Mouse (Mus musculus): ENCODE measurements around the gene Gsn. TPM values are rescaled to one million over a fixed set of nuclear protein-coding genes. Genes with fewer than 3 reads are reported as not detected.

Gsn gene
- polyA plus RNA-seq, 1 experiment from 2014 or later = 187 TPM

- Histone ChIP-seq H3K4me1 (peaks cover 32% of the 10 kb centered on the region), H3K9ac (no peak overlapping the region), H3K27me3 (no peaks in the 10 kb centered on the region), H3K27ac (no peak overlapping the region), H3K4me2 (no peak overlapping the region), H3K9me3 (no peaks in the 10 kb centered on the region), H3K36me3 (no peaks in the 10 kb centered on the region), H3K4me3 (no peak overlapping the region)
- 44% methylated on average over 2 of the region's 2 CpGs for WGBS
- ATAC-seq (ENCODE audit: borderline replicate concordance, extremely low read depth, low FRiP score, low TSS enrichment) = no peak
Measured at GRCm38 (mm10) chr2:35331205-35331604, 75.0 kb downstream of the Gsn start.

- ATAC-seq (ENCODE audit: borderline replicate concordance, extremely low read depth, low FRiP score, low TSS enrichment) = no peak
- Histone ChIP-seq H3K36me3 (no peaks in the 10 kb centered on the region), H3K4me2 (no peak overlapping the region), H3K4me1 (peaks cover 35% of the 10 kb centered on the region), H3K4me3 (no peak overlapping the region), H3K27me3 (no peaks in the 10 kb centered on the region), H3K9ac (no peak overlapping the region), H3K9me3 (no peaks in the 10 kb centered on the region), H3K27ac (no peak overlapping the region)
Measured at GRCm38 (mm10) chr2:35333670-35334069, 77.5 kb downstream of the Gsn start.

DNA sequence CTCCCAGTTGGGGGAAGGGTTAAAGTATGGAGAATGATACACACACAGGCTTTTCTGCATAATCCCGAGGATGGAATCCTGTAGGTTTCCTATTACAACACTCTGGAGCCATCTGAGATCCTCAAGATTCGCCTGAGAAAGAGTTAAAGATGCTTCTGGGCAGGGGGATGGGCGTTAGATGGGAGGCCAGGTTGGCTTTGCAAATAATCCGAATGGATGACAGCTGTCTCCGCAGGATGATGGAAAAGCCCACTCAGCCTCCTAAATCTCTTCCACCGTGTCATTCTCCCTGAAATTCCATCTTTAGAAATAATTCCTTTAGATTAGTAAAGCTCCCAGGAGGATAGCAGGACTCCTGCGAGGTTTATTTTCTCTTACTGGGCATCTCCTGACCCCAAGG lies 79.4 kb downstream of the Gsn start:
- H3K4me3 ChIP-seq = peak overlapping the region; percentile 63
- H3K36me3 ChIP-seq = no peaks in the 10 kb centered on the region
- H3K9me3 ChIP-seq = no peaks in the 10 kb centered on the region
- peaks cover 39% of the 10 kb centered on the region for H3K4me1 ChIP-seq
- H3K9ac ChIP-seq = peak overlapping the region; percentile 68
- H3K27me3 ChIP-seq = no peaks in the 10 kb centered on the region
- ATAC-seq (ENCODE audit: borderline replicate concordance, extremely low read depth, low FRiP score, low TSS enrichment) = no peak
- peak overlapping the region; percentile 93 for H3K4me2 ChIP-seq
- H3K27ac ChIP-seq = no peak overlapping the region
- WGBS = 11% methylated on average over 7 of the region's 7 CpGs

DNA sequence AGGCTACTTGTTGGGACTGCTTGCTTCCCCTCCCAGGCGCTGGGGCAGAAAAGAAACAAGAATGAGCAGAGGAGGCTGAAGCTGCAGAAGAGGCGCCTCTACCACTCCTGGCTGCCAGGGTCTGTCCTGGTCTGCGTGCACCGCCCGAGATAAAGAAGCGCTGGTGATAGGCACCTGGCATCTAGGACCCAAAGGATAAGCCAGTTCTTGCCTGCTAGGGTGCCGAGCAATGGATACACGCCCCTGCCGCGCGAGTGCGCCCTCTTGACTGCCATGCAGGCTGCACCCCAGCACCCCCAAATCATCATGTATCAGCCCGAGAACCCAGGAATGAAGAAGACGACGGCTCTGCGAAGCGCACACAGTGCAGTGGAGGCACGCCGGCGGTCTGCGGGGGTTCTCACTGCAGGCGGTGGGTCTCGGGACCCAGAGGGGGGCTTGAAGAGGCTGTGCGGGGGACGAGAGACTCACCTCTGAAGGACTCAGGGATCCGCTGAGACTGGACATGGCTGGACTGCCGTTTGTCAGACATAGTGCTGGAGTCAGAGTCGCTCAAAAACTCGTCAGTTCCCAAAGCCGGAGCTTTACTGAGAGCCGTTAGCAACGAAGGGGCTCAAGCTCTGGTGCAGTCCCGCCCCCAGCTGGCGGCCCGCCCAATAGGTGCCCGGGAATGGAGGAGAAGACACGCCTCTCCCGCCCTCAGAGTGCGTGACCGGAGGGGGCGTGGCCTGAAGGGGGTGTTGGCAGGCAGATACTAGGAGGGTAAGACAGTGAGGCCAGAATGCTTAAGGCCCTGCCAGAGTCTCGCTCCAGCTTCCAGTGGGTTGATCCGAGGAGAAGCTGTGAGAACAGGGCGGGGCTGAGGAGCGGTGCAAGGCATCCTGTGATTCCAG lies 80.5 kb downstream of the Gsn start, which contains the start of gene Stom:
TSS of gene Stom (minus strand) at position 589 of the 893 bp plus-strand sequence.
- H3K4me1 ChIP-seq = peaks cover 39% of the 10 kb centered on the region
- ATAC-seq (ENCODE audit: borderline replicate concordance, extremely low read depth, low FRiP score, low TSS enrichment) = peak; percentile 99
- no peaks in the 10 kb centered on the region for H3K27me3 ChIP-seq
- H3K9me3 ChIP-seq = no peaks in the 10 kb centered on the region
- no peaks in the 10 kb centered on the region for H3K36me3 ChIP-seq
- H3K4me3 ChIP-seq = peak within 1 kb of the TSS; percentile 63
- peak within 1 kb of the TSS; percentile 90 for H3K27ac ChIP-seq
- H3K4me2 ChIP-seq = peak within 1 kb of the TSS; percentile 93
- peak within 1 kb of the TSS; percentile 68 for H3K9ac ChIP-seq
- WGBS = under 1% methylated on average over 45 of the region's 45 CpGs

DNA sequence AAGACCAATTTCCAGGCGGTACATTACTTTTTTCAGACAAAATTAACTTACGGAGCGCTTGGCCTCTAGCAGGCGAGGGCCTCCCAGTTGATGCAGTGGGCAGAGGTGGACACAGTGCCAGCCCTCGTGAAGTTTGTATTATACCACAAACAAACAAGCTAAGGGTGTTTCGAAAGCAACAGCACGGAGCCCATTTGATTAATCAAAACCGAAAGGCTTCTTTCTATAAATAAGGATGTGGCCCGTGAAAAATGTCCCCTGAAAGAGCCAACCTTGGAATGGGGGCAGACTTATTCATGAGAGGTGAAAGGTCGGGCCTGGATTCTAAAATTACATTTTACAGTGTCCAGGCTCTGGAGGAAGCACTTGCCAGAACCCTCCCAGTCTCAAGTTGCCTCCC lies 81.2 kb downstream of the Gsn start:
- Histone ChIP-seq H3K4me1 (peaks cover 33% of the 10 kb centered on the region), H3K4me2 (peak overlapping the region; percentile 93), H3K9ac (no peak overlapping the region), H3K36me3 (no peaks in the 10 kb centered on the region), H3K27me3 (no peaks in the 10 kb centered on the region), H3K4me3 (peak overlapping the region; percentile 63), H3K27ac (peak overlapping the region; percentile 90), H3K9me3 (no peaks in the 10 kb centered on the region)
- no peak for ATAC-seq (ENCODE audit: borderline replicate concordance, extremely low read depth, low FRiP score, low TSS enrichment)
- 38% methylated on average over 10 of the region's 10 CpGs for WGBS

DNA sequence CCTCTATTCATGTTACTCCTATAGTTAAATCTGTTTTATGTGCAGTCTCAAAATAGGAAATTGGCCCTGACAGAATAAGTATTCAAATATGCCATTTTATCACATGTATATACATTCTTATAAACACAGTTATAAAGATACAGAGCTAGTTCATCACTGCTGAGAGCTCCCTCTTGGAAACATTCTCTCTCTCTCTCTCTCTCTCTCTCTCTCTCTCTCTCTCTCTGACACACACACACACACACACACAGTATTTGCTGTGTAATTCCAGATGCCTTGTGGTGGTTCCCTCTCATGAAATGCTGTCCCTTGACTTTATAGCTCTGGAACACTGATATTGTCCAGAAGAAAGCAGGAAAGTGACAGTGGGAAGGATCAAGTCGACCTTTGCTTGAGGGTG lies 81.9 kb downstream of the Gsn start:
- no peak overlapping the region for H3K9ac ChIP-seq
- no peaks in the 10 kb centered on the region for H3K9me3 ChIP-seq
- WGBS = 79% methylated on average over 1 of the region's 1 CpGs
- no peak for ATAC-seq (ENCODE audit: borderline replicate concordance, extremely low read depth, low FRiP score, low TSS enrichment)
- H3K36me3 ChIP-seq = no peaks in the 10 kb centered on the region
- no peak overlapping the region for H3K4me3 ChIP-seq
- no peaks in the 10 kb centered on the region for H3K27me3 ChIP-seq
- no peak overlapping the region for H3K4me2 ChIP-seq
- H3K4me1 ChIP-seq = peaks cover 29% of the 10 kb centered on the region
- 0 out of 2 replicates have a peak overlapping the region, but pooled peaks have one; percentile 0 for H3K27ac ChIP-seq

- no peaks in the 10 kb centered on the region for H3K9me3 ChIP-seq
- no peak for ATAC-seq (ENCODE audit: borderline replicate concordance, extremely low read depth, low FRiP score, low TSS enrichment)
- H3K36me3 ChIP-seq = no peaks in the 10 kb centered on the region
- WGBS = 53% methylated on average over 6 of the region's 6 CpGs
- no peak overlapping the region for H3K4me2 ChIP-seq
- H3K27me3 ChIP-seq = no peaks in the 10 kb centered on the region
- no peak overlapping the region for H3K4me3 ChIP-seq
- H3K9ac ChIP-seq = no peak overlapping the region
- peaks cover 29% of the 10 kb centered on the region for H3K4me1 ChIP-seq
- 0 out of 2 replicates have a peak overlapping the region, but pooled peaks have one; percentile 0 for H3K27ac ChIP-seq
Measured at GRCm38 (mm10) chr2:35338707-35339106, 82.5 kb downstream of the Gsn start.

DNA sequence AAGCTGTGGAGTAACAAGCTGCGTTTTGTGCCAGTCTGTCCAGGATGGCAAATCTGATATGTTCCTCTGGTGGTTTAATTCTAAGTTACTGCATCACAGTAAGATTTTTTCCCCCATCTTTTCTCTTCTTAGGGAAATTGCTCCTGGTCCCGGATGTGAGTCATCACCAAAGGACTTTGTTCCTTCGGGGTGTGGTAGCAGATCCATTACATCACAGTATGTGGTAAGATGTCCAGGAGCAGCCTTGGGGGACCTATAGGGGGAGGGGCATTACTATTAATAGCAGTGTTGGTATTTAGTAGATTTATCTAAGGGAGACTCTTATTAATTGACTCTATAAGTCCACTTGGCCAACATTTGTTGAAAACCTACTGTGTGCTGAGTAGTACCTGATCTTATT lies 86.4 kb downstream of the Gsn start:
- Histone ChIP-seq H3K36me3 (no peaks in the 10 kb centered on the region), H3K4me3 (no peak overlapping the region), H3K4me2 (no peak overlapping the region), H3K27ac (no peak overlapping the region), H3K27me3 (no peaks in the 10 kb centered on the region), H3K9ac (no peak overlapping the region), H3K9me3 (no peaks in the 10 kb centered on the region), H3K4me1 (peaks cover 11% of the 10 kb centered on the region)
- ATAC-seq (ENCODE audit: borderline replicate concordance, extremely low read depth, low FRiP score, low TSS enrichment) = no peak
- 71% methylated on average over 3 of the region's 3 CpGs for WGBS

DNA sequence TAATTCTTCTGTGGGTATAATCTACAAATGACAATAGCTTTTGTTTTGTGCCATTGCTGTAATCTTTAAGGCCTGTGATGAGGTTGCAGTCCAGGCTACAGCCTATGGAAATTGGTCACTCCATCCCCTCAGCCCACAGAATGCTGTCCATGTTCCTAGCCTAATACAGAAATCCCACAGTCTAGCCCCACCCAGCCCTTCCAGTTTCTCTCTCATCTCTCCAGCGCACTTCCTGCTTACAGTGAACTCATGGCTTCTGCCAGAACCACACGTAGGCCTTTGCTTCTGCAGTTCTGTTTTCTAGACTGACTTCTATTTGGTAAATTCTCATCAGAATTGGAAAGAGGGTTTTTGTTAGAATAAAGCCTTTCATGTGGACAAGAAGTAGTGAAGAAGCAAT lies 89.8 kb downstream of the Gsn start:
- no peaks in the 10 kb centered on the region for H3K4me1 ChIP-seq
- WGBS = 58% methylated on average over 2 of the region's 2 CpGs
- no peaks in the 10 kb centered on the region for H3K36me3 ChIP-seq
- H3K27ac ChIP-seq = no peak overlapping the region
- no peak overlapping the region for H3K4me2 ChIP-seq
- H3K9ac ChIP-seq = no peak overlapping the region
- no peak overlapping the region for H3K4me3 ChIP-seq
- H3K9me3 ChIP-seq = no peaks in the 10 kb centered on the region
- no peaks in the 10 kb centered on the region for H3K27me3 ChIP-seq
- no peak for ATAC-seq (ENCODE audit: borderline replicate concordance, extremely low read depth, low FRiP score, low TSS enrichment)

- Histone ChIP-seq H3K27me3 (no peaks in the 10 kb centered on the region), H3K36me3 (no peaks in the 10 kb centered on the region), H3K4me3 (no peak overlapping the region), H3K27ac (no peak overlapping the region), H3K9me3 (no peaks in the 10 kb centered on the region), H3K4me1 (no peaks in the 10 kb centered on the region), H3K4me2 (no peak overlapping the region), H3K9ac (no peak overlapping the region)
- 44% methylated on average over 5 of the region's 5 CpGs for WGBS
- ATAC-seq (ENCODE audit: borderline replicate concordance, extremely low read depth, low FRiP score, low TSS enrichment) = no peak; the same call in 1 of the 2 replicates
Measured at GRCm38 (mm10) chr2:35349184-35349583, 93.0 kb downstream of the Gsn start.

Measured in lung, embryonic 15.5 days (tissue).